Mouse (Mus musculus): ENCODE data around the gene Nsmce3. TPM values are rescaled to one million over a fixed set of nuclear protein-coding genes. Genes with fewer than 3 reads are reported as not detected.

The Nsmce3 gene
- total and polyA plus RNA-seq, 2 experiments from 2014 or later, result 10.2 to 19.3 TPM

- ATAC-seq (peak; percentile 51; the same call in 1 of the 2 replicates), DNase-seq (ENCODE audit: low spot score) (no peak)
- H3K4me1 ChIP-seq (ENCODE audit: insufficient read depth, low read length), result no peaks in the 10 kb centered on the region
- no peaks in the 10 kb centered on the region for H3K36me3 ChIP-seq (ENCODE audit: insufficient read depth, low read length)
- WGBS, result 49% methylated on average over 11 of the region's 11 CpGs
- no peak overlapping the region for H3K27ac ChIP-seq
- no peaks in the 10 kb centered on the region for H3K9me3 ChIP-seq (ENCODE audit: low read length)
- no peak overlapping the region for H3K4me3 ChIP-seq (ENCODE audit: low read length)
- no peak for TF ChIP-seq CTCF (IDR thresholded peaks at IDR 0.05; ENCODE audit: low read depth)
- H3K9ac ChIP-seq (replicated peaks; ENCODE audit: low read length), result no peak overlapping the region
- no peaks in the 10 kb centered on the region for H3K27me3 ChIP-seq (ENCODE audit: insufficient read depth, low read length)
- no peak overlapping the region for H3K4me2 ChIP-seq (ENCODE audit: low read depth, low read length)
Observed at GRCm38 (mm10) chr7:64884187-64884862, 11.5 kb upstream of the Nsmce3 start.

GRCm38 (mm10) chr7:64882243-64882642, 9.4 kb upstream of the Nsmce3 start:
- Histone ChIP-seq H3K27me3 (ENCODE audit: insufficient read depth, low read length) (no peaks in the 10 kb centered on the region), H3K4me3 (ENCODE audit: low read length) (no peak overlapping the region), H3K9ac (replicated peaks; ENCODE audit: low read length) (no peak overlapping the region), H3K4me1 (ENCODE audit: insufficient read depth, low read length) (no peaks in the 10 kb centered on the region), H3K9me3 (ENCODE audit: low read length) (no peaks in the 10 kb centered on the region), H3K36me3 (ENCODE audit: insufficient read depth, low read length) (no peaks in the 10 kb centered on the region), H3K4me2 (ENCODE audit: low read depth, low read length) (no peak overlapping the region), H3K27ac (no peak overlapping the region)
- DNase-seq (ENCODE audit: low spot score) (no peak), ATAC-seq (no peak)
- no peak for TF ChIP-seq CTCF (IDR thresholded peaks at IDR 0.05; ENCODE audit: low read depth)
- WGBS, result 70% methylated on average over 6 of the region's 6 CpGs

- Histone ChIP-seq H3K9me3 (ENCODE audit: low read length) (no peaks in the 10 kb centered on the region), H3K27me3 (ENCODE audit: insufficient read depth, low read length) (no peaks in the 10 kb centered on the region), H3K9ac (replicated peaks; ENCODE audit: low read length) (no peak overlapping the region), H3K36me3 (ENCODE audit: insufficient read depth, low read length) (no peaks in the 10 kb centered on the region), H3K4me1 (ENCODE audit: insufficient read depth, low read length) (no peaks in the 10 kb centered on the region), H3K27ac (no peak overlapping the region), H3K4me2 (ENCODE audit: low read depth, low read length) (no peak overlapping the region), H3K4me3 (ENCODE audit: low read length) (no peak overlapping the region)
- no peak for ATAC-seq
- no peak for TF ChIP-seq CTCF (IDR thresholded peaks at IDR 0.05; ENCODE audit: low read depth)
- 82% methylated on average over 7 of the region's 7 CpGs for WGBS
- DNase-seq (ENCODE audit: low spot score), result no peak
Observed at GRCm38 (mm10) chr7:64881387-64881786, 8.6 kb upstream of the Nsmce3 start.

- Histone ChIP-seq H3K36me3 (ENCODE audit: insufficient read depth, low read length) (no peaks in the 10 kb centered on the region), H3K4me1 (ENCODE audit: insufficient read depth, low read length) (no peaks in the 10 kb centered on the region), H3K9ac (replicated peaks; ENCODE audit: low read length) (no peak overlapping the region), H3K4me3 (ENCODE audit: low read length) (no peak overlapping the region), H3K27ac (no peak overlapping the region), H3K27me3 (ENCODE audit: insufficient read depth, low read length) (no peaks in the 10 kb centered on the region), H3K4me2 (ENCODE audit: low read depth, low read length) (no peak overlapping the region), H3K9me3 (ENCODE audit: low read length) (no peaks in the 10 kb centered on the region)
- ATAC-seq (no peak), DNase-seq (ENCODE audit: low spot score) (no peak)
- no peak for TF ChIP-seq CTCF (IDR thresholded peaks at IDR 0.05; ENCODE audit: low read depth)
- 87% methylated on average over 5 of the region's 5 CpGs for WGBS
Observed at GRCm38 (mm10) chr7:64880415-64880814, 7.6 kb upstream of the Nsmce3 start.

GRCm38 (mm10) chr7:64874941-64875340, 2.1 kb upstream of the Nsmce3 start:
- Histone ChIP-seq H3K36me3 (ENCODE audit: insufficient read depth, low read length) (no peaks in the 10 kb centered on the region), H3K9me3 (ENCODE audit: low read length) (no peaks in the 10 kb centered on the region), H3K9ac (replicated peaks; ENCODE audit: low read length) (no peak overlapping the region), H3K4me1 (ENCODE audit: insufficient read depth, low read length) (peaks cover 9% of the 10 kb centered on the region), H3K27ac (no peak overlapping the region), H3K4me3 (ENCODE audit: low read length) (no peak overlapping the region), H3K27me3 (ENCODE audit: insufficient read depth, low read length) (no peaks in the 10 kb centered on the region), H3K4me2 (ENCODE audit: low read depth, low read length) (no peak overlapping the region)
- DNase-seq (ENCODE audit: low spot score) (no peak), ATAC-seq (no peak)
- WGBS, result 84% methylated on average over 4 of the region's 4 CpGs
- no peak for TF ChIP-seq CTCF (IDR thresholded peaks at IDR 0.05; ENCODE audit: low read depth)

- WGBS, result 34% methylated on average over 11 of the region's 11 CpGs
- peaks cover 15% of the 10 kb centered on the region for H3K4me1 ChIP-seq (ENCODE audit: insufficient read depth, low read length)
- peak overlapping the region; percentile 97 for H3K27ac ChIP-seq
- DNase-seq (ENCODE audit: low spot score) (no peak), ATAC-seq (no peak; the same call in 1 of the 2 replicates)
- H3K4me3 ChIP-seq (ENCODE audit: low read length), result peak overlapping the region; percentile 96
- no peaks in the 10 kb centered on the region for H3K9me3 ChIP-seq (ENCODE audit: low read length)
- peak overlapping the region; percentile 88 for H3K4me2 ChIP-seq (ENCODE audit: low read depth, low read length)
- TF ChIP-seq CTCF (IDR thresholded peaks at IDR 0.05; ENCODE audit: low read depth), result no peak
- H3K27me3 ChIP-seq (ENCODE audit: insufficient read depth, low read length), result no peaks in the 10 kb centered on the region
- peak overlapping the region; percentile 95 for H3K9ac ChIP-seq (replicated peaks; ENCODE audit: low read length)
- no peaks in the 10 kb centered on the region for H3K36me3 ChIP-seq (ENCODE audit: insufficient read depth, low read length)
Observed at GRCm38 (mm10) chr7:64873266-64873665, 469 bp upstream of the Nsmce3 start.

GRCm38 (mm10) chr7:64871987-64872742, 632 bp downstream of the Nsmce3 start:
- DNase-seq (ENCODE audit: low spot score), result no peak

More at GRCm38 (mm10) chr7:64871987-64872742, 632 bp downstream of the Nsmce3 start:
- no peaks in the 10 kb centered on the region for H3K27me3 ChIP-seq (ENCODE audit: insufficient read depth, low read length)
- H3K27ac ChIP-seq, result peak overlapping the region; percentile 97
- peak overlapping the region; percentile 88 for H3K4me2 ChIP-seq (ENCODE audit: low read depth, low read length)
- peak overlapping the region; percentile 96 for H3K4me3 ChIP-seq (ENCODE audit: low read length)
- peaks cover 15% of the 10 kb centered on the region for H3K4me1 ChIP-seq (ENCODE audit: insufficient read depth, low read length)
- no peaks in the 10 kb centered on the region for H3K9me3 ChIP-seq (ENCODE audit: low read length)
- peak overlapping the region; percentile 95 for H3K9ac ChIP-seq (replicated peaks; ENCODE audit: low read length)
- no peak for TF ChIP-seq CTCF (IDR thresholded peaks at IDR 0.05; ENCODE audit: low read depth)
- no peak for ATAC-seq
- no peaks in the 10 kb centered on the region for H3K36me3 ChIP-seq (ENCODE audit: insufficient read depth, low read length)
- 1% methylated on average over 33 of the region's 33 CpGs for WGBS
